Mouse (Mus musculus) heart, embryonic 15.5 days (tissue): Measurements from ENCODE around the gene Fgfrl1. TPM values are rescaled to one million over a fixed set of nuclear protein-coding genes. Genes with fewer than 3 reads are reported as not detected.
"Not testable (repeated sequence)": the region's sequence is repeated elsewhere in the genome, so short reads cannot be mapped to it uniquely, and the experiment has no call there.

Experiments used
- ATAC-seq: fragments of 200-750 bp; cut with Nextera tagmentation; replicated peaks from 2 replicates; pipeline ENCODE4 v1.8.0; 2017; ENCODE audit warnings: low read depth, moderate TSS enrichment; ENCODE audit not compliant: insufficient number of reproducible peaks, insufficient read depth, low FRiP score
- H3K27ac ChIP-seq: fragments of 300-500 bp; sonication (generic); 2 replicates; pipeline ENCODE4 v1.5.1; 2015; ENCODE audit warnings: mild to moderate bottlenecking, inconsistent platforms
- H3K27me3 ChIP-seq: fragments of 300-500 bp; sonication (generic); 2 replicates; pipeline ENCODE4 v1.6.1; 2015; ENCODE audit warnings: inconsistent platforms
- H3K36me3 ChIP-seq: fragments of 300-500 bp; sonication (generic); 2 replicates; pipeline ENCODE4 v1.6.1; 2015; ENCODE audit warnings: mild to moderate bottlenecking, inconsistent platforms
- H3K4me1 ChIP-seq: fragments of 300-500 bp; sonication (generic); replicated peaks from 2 replicates; pipeline ENCODE4 v1.6.1; 2015; ENCODE audit warnings: inconsistent platforms
- H3K4me2 ChIP-seq: fragments of 300-500 bp; sonication (generic); 2 replicates; pipeline ENCODE4 v1.6.1; 2015; ENCODE audit warnings: inconsistent platforms, mild to moderate bottlenecking, moderate library complexity
- H3K4me3 ChIP-seq: fragments of 300-500 bp; sonication (generic); 2 replicates; pipeline ENCODE4 v1.5.1; 2015; ENCODE audit warnings: mild to moderate bottlenecking, inconsistent platforms
- H3K9ac ChIP-seq: fragments of 300-500 bp; sonication (generic); 2 replicates; pipeline ENCODE4 v1.6.1; 2015; ENCODE audit warnings: mild to moderate bottlenecking, inconsistent platforms
- H3K9me3 ChIP-seq: fragments of 300-500 bp; sonication (generic); replicated peaks from 2 replicates; pipeline ENCODE4 v1.6.1; 2016; ENCODE audit warnings: inconsistent platforms
- WGBS: fragments of 180-500 bp; shearing (Covaris S2); methylation state at CpG from one replicate; pipeline ENCODE4 v1.1.7; 2015; ENCODE audit warnings: mixed read lengths; 5-methylcytosine and 5-hydroxymethylcytosine counted together
- polyA plus RNA-seq: library from polyadenylated mRNA; unstranded; fragments of >200 nt; fragmentation: Nextera tagmentation; extraction: Ambion mirVana; gene quantifications from 2 replicates; pipeline ENCODE4 v1.2.1, GENCODE M21; 2015

The Fgfrl1 gene
- polyA plus RNA-seq, 1 experiment from 2014 or later = 14.6 TPM

- H3K27me3 ChIP-seq = no peaks in the 10 kb centered on the region
- WGBS = 18% methylated on average over 2 of the region's 2 CpGs
- no peak for ATAC-seq
- no peak overlapping the region for H3K27ac ChIP-seq
- H3K36me3 ChIP-seq = no peaks in the 10 kb centered on the region
- no peaks in the 10 kb centered on the region for H3K9me3 ChIP-seq
- no peak overlapping the region for H3K4me3 ChIP-seq
- no peaks in the 10 kb centered on the region; the same call in 1 of the 2 replicates for H3K4me1 ChIP-seq
- H3K4me2 ChIP-seq = no peak overlapping the region
- no peak overlapping the region for H3K9ac ChIP-seq
These were observed 31.8 kb downstream of the Fgfrl1 start for GRCm38 (mm10) chr5:108724006-108724405.

- no peaks in the 10 kb centered on the region for H3K36me3 ChIP-seq
- no peak overlapping the region for H3K4me3 ChIP-seq
- H3K27me3 ChIP-seq = no peaks in the 10 kb centered on the region
- no peak overlapping the region for H3K4me2 ChIP-seq
- no peaks in the 10 kb centered on the region; the same call in 1 of the 2 replicates for H3K4me1 ChIP-seq
- H3K9ac ChIP-seq = no peak overlapping the region
- H3K27ac ChIP-seq = no peak overlapping the region
- 24% methylated on average over 5 of the region's 5 CpGs for WGBS
- peak; percentile 73 for ATAC-seq
- no peaks in the 10 kb centered on the region for H3K9me3 ChIP-seq
These were observed 34.5 kb downstream of the Fgfrl1 start for GRCm38 (mm10) chr5:108726557-108727248.

GRCm38 (mm10) chr5:108727425-108727824 lies 35.2 kb downstream of the Fgfrl1 start:
- Histone ChIP-seq H3K4me1 (no peaks in the 10 kb centered on the region; the same call in 1 of the 2 replicates), H3K4me3 (no peak overlapping the region), H3K27me3 (no peaks in the 10 kb centered on the region), H3K27ac (no peak overlapping the region), H3K9me3 (no peaks in the 10 kb centered on the region), H3K4me2 (no peak overlapping the region), H3K9ac (no peak overlapping the region), H3K36me3 (no peaks in the 10 kb centered on the region)
- ATAC-seq = no peak
- 80% methylated on average over 1 of the region's 1 CpGs for WGBS

GRCm38 (mm10) chr5:108741844-108742243 lies 49.7 kb downstream of the Fgfrl1 start:
- H3K9ac ChIP-seq = no peak overlapping the region
- WGBS = 61% methylated on average over 2 of the region's 2 CpGs
- no peak for ATAC-seq
- H3K36me3 ChIP-seq = no peaks in the 10 kb centered on the region
- no peaks in the 10 kb centered on the region for H3K27me3 ChIP-seq
- H3K4me1 ChIP-seq = no peaks in the 10 kb centered on the region
- H3K4me3 ChIP-seq = no peak overlapping the region
- H3K4me2 ChIP-seq = no peak overlapping the region
- no peaks in the 10 kb centered on the region for H3K9me3 ChIP-seq
- no peak overlapping the region for H3K27ac ChIP-seq

- Histone ChIP-seq H3K9me3 (no peaks in the 10 kb centered on the region), H3K4me2 (no peak overlapping the region), H3K27me3 (no peaks in the 10 kb centered on the region), H3K9ac (no peak overlapping the region), H3K4me3 (no peak overlapping the region), H3K4me1 (no peaks in the 10 kb centered on the region), H3K27ac (no peak overlapping the region), H3K36me3 (no peaks in the 10 kb centered on the region)
- WGBS = 66% methylated on average over 2 of the region's 2 CpGs
- ATAC-seq = no peak
These were observed 50.4 kb downstream of the Fgfrl1 start for GRCm38 (mm10) chr5:108742596-108742995.

GRCm38 (mm10) chr5:108743856-108744255 lies 51.7 kb downstream of the Fgfrl1 start:
- no peak for ATAC-seq
- H3K4me2 ChIP-seq = no peak overlapping the region
- no peaks in the 10 kb centered on the region for H3K9me3 ChIP-seq
- 57% methylated on average over 2 of the region's 2 CpGs for WGBS
- no peak overlapping the region for H3K4me3 ChIP-seq
- H3K4me1 ChIP-seq = no peaks in the 10 kb centered on the region
- H3K9ac ChIP-seq = no peak overlapping the region
- H3K27ac ChIP-seq = no peak overlapping the region
- no peaks in the 10 kb centered on the region for H3K36me3 ChIP-seq
- no peaks in the 10 kb centered on the region for H3K27me3 ChIP-seq

GRCm38 (mm10) chr5:108744629-108745028 lies 52.4 kb downstream of the Fgfrl1 start:
- no peak overlapping the region for H3K4me2 ChIP-seq
- no peaks in the 10 kb centered on the region for H3K27me3 ChIP-seq
- H3K27ac ChIP-seq = no peak overlapping the region
- no peak for ATAC-seq
- H3K9me3 ChIP-seq = no peaks in the 10 kb centered on the region
- H3K4me1 ChIP-seq = no peaks in the 10 kb centered on the region
- 83% methylated on average over 3 of the region's 3 CpGs for WGBS
- H3K4me3 ChIP-seq = no peak overlapping the region
- H3K9ac ChIP-seq = no peak overlapping the region
- no peaks in the 10 kb centered on the region for H3K36me3 ChIP-seq

- H3K4me2 ChIP-seq = no peak overlapping the region
- no peak overlapping the region for H3K9ac ChIP-seq
- no peak overlapping the region for H3K4me3 ChIP-seq
- no peaks in the 10 kb centered on the region for H3K9me3 ChIP-seq
- no peaks in the 10 kb centered on the region for H3K36me3 ChIP-seq
- WGBS = 50% methylated on average over 5 of the region's 5 CpGs
- no peak overlapping the region for H3K27ac ChIP-seq
- H3K4me1 ChIP-seq = no peaks in the 10 kb centered on the region
- H3K27me3 ChIP-seq = no peaks in the 10 kb centered on the region
- ATAC-seq = no peak
These were observed 58.4 kb downstream of the Fgfrl1 start for GRCm38 (mm10) chr5:108750328-108751210.

GRCm38 (mm10) chr5:108751258-108751657 lies 59.1 kb downstream of the Fgfrl1 start:
- H3K4me2 ChIP-seq, H3K36me3 ChIP-seq, H3K9me3 ChIP-seq, ATAC-seq, H3K4me3 ChIP-seq, H3K4me1 ChIP-seq, H3K27me3 ChIP-seq, H3K9ac ChIP-seq, H3K27ac ChIP-seq: not testable (repeated sequence)
- whole genome bisulfite sequencing = 79% methylated on average over 4 of the region's 4 CpGs
